18 mouse cellular contexts compared by ENCODE assay signal in the genomic region with DNA sequence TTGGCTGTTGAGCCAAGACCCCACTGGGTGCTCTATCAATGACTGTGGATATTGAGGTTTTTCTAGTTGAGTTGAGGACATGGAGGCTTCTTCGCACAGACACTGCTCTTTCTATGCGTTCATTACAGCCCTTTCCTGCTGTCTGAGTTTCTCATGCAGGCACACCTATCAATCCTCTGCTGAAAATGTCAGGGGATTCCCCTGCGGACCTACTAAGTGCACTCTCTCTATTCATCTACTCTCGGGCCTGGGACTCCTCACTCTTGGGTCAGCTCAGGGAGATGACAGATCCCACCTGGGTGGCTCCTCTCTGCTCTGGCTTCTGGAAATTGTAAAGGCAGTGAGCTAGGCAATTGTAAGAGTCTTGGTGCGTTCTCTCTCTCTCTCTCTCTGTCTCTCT.
"Had no signal": no experiment of that assay in that cellular context is flagged by ENCODE, and none has a peak within 500 bp of the region (broad histone marks: within the 10 kb centered on the region; RNA-seq: fewer than 3 reads in every experiment).

No protein-coding gene starts in this region.

- H3K9me3 ChIP-seq: midbrain, embryonic 10.5 days; midbrain, embryonic 12.5 days; neural tube, embryonic 13.5 days; neural tube, embryonic 15.5 days had no signal

- H3K27me3 ChIP-seq: midbrain, embryonic 12.5 days; neural tube, embryonic 13.5 days; neural tube, embryonic 15.5 days had no signal

- H3K4me3 ChIP-seq: midbrain, embryonic 10.5 days; midbrain, embryonic 12.5 days; myocyte; neural tube, embryonic 13.5 days; neural tube, embryonic 15.5 days had no signal

- H3K9ac ChIP-seq: lung, embryonic 14.5 days; midbrain, embryonic 12.5 days; neural tube, embryonic 13.5 days; neural tube, embryonic 15.5 days had no signal

- H3K36me3 ChIP-seq: midbrain, embryonic 10.5 days; midbrain, embryonic 12.5 days; neural tube, embryonic 13.5 days; neural tube, embryonic 15.5 days had no signal

- H3K4me2 ChIP-seq: lung, embryonic 14.5 days; midbrain, embryonic 12.5 days; neural tube, embryonic 13.5 days; neural tube, embryonic 15.5 days had no signal

- DNase-seq: lung, adult 18-20 months; lung, embryonic 14.5 days; lung, postnatal 10 days; lung, postnatal 4 days; midbrain, embryonic 14.5 days; retina, postnatal 1 day; right cerebral cortex, adult 18-20 months; right cerebral cortex, postnatal 25 days; right cerebral cortex, postnatal 4 days; spleen, adult 18-20 months; thymus, adult 18-20 months; thymus, postnatal 14 days; thymus, postnatal 36 days had no signal

- H3K27ac ChIP-seq: midbrain, embryonic 10.5 days; midbrain, embryonic 12.5 days; neural tube, embryonic 13.5 days; neural tube, embryonic 15.5 days had no signal
